Mouse (Mus musculus) brain, embryonic 14.5 days (tissue): ENCODE results near the gene Saxo1. TPM values are rescaled to one million over a fixed set of nuclear protein-coding genes. Genes with fewer than 3 reads are reported as not detected.
A peak's percentile ranks its signal among the peaks of the same experiment; 100 is the strongest.

ENCODE experiments used
- DNase-seq: peaks from one replicate; pipeline ENCODE4 v3.0.0-alpha.2; 2011; ENCODE audit warnings: low read depth
- CTCF ChIP-seq: fragments of 200-500 bp; IDR thresholded peaks from 2 replicates; pipeline ENCODE4 v1.5.1; 2012; ENCODE audit warnings: inconsistent platforms, mild to moderate bottlenecking, moderate library complexity, borderline replicate concordance; ENCODE audit not compliant: insufficient read depth, insufficient read length; ENCODE audit errors: extremely low read depth
- POLR2A ChIP-seq: fragments of 200-500 bp; IDR thresholded peaks from 2 replicates; pipeline ENCODE4 v1.6.1; 2012; ENCODE audit warnings: mild to moderate bottlenecking, inconsistent platforms, borderline replicate concordance; ENCODE audit not compliant: poor library complexity, insufficient read depth, insufficient read length, severe bottlenecking; ENCODE audit errors: extremely low read depth
- polyA plus RNA-seq: library from polyadenylated mRNA; depleted of rRNA; stranded (reverse); fragments of >200 nt; gene quantifications from 2 replicates; pipeline ENCODE4 v1.2.3, GENCODE M21; 2012

The Saxo1 gene
- polyA plus RNA-seq, 1 experiment, result not detected

DNA sequence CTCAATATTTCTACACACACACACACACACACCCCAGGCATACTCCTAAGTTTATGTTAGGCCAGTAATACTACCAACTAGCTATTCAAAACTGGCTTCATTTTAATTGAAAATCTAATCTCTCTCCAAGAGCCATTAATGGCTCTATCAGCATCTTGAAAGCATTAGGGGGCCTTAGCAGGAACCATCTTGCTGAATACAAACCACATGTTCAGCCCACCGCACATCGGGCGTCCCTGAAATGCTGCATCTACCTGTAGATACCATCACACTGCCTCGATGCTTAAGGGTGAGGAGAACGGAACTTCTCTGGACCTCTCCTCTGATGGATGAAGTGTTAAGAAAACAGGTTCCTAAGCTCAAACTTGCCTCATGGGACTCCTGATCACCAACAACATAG lies 93.3 kb downstream of the Saxo1 start:
- TF ChIP-seq CTCF (no peak), POLR2A (no peak)
- no peak for DNase-seq

DNA sequence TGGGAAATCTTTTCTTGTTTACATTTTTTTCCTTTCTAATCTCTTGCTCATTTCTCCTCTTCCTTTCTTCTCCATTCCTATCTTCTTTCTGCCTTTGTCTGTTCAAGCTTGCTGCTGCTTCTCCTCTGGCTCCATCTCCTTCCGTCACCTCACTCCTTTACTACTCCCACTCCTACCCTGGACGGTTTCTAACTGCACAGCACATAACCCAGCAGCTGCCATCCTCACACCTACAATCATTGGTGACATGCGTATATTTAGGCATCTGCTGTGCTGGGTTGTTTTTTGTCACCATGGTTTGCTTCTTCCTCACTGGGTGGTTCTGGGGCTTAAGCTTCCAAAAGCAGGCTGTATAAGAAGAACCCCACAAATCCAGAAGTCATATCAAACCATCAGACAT lies 107.7 kb downstream of the Saxo1 start:
- no peak for DNase-seq
- TF ChIP-seq POLR2A (no peak), CTCF (no peak)

DNA sequence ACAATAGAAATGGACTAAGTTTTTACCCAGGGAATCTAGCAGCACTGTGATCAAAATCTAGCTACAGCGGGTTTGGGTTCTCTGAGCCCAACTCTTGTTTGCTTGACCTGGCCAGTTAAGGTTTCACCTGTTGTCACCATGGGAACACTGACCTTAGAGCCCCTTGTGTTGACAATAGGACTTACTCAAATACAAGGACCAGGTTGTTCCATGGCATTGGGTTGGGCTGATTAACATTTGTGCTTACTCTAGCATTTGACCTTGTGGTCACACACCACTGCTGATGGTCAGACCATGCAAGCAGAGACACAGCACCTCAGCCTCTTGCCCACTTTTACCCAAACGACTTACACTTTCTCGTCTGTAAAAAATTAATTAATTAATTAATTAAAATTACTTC lies 121.8 kb downstream of the Saxo1 start:
- TF ChIP-seq CTCF, result no peak
- no peak for TF ChIP-seq POLR2A
- DNase-seq, result no peak

DNA sequence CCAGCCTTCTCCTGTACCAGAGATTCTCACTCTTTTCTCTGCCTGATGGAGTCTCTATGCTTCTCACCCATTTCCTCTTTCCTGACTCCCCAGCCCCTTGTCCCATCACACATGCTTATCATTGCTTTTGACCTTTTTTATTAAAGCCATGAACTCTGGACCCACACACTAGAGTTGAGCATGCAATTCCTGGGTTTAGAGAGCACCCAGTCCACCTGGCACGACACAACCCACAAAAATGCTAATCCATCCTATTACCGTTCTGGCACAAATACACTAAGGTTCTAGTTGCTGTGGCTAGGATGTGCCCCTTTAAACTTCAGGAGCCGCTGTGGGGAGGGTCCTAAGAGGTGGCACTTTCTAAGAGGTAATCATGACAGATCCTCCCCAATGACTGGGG lies 122.5 kb downstream of the Saxo1 start:
- no peak for DNase-seq
- TF ChIP-seq CTCF, result no peak
- TF ChIP-seq POLR2A, result no peak

DNA sequence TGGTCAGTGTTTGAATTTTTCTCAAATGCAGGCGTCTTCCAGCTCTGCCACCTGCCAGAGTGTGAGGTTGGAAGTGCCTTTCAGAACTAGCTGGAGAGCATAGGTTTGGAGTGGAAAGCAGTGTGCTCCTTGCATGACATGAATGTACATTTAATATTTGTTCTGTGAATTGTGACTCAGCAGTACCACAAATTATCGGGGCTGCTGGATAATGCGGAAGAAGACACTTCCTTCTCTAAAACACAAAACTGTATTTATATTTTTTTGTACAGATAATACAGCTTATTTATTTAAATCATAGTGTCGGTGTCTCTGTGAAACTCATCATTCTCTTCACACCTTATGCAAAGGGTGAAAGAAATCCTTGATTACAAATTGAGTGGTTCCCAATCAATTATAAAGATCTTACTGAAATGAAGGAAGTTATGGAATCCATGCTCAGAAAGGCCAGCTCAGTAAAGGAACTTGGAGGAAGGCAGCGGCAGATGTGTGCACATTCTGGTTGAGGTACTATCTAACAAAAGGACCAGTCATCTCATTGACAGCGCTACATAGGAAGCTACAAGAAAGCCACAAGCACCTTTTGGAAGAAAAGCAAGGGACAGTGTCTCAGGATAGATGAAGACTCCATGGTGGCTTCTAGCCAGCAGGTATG lies 129.9 kb downstream of the Saxo1 start:
- TF ChIP-seq CTCF (no peak), POLR2A (no peak)
- no peak for DNase-seq

DNA sequence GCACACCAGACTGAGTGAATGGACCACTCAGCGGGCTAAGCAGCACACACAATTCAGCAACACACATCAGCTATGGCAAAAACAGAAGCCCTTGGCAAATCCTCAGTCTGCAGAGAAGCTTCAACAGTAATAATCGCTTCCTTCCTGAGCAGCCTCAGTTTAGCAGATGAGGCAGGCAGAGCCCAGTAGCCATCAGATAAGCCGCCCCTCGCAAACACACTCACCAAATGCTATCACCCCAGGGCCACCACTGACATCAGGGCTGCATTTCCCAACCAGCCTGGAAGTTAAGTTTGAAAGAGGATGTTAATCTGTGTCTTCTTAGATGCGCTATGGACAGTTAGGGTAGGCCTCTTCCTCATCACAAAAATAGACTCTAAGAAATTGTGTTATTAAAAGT lies 130.8 kb downstream of the Saxo1 start:
- no peak for DNase-seq
- no peak for TF ChIP-seq CTCF
- no peak for TF ChIP-seq POLR2A

DNA sequence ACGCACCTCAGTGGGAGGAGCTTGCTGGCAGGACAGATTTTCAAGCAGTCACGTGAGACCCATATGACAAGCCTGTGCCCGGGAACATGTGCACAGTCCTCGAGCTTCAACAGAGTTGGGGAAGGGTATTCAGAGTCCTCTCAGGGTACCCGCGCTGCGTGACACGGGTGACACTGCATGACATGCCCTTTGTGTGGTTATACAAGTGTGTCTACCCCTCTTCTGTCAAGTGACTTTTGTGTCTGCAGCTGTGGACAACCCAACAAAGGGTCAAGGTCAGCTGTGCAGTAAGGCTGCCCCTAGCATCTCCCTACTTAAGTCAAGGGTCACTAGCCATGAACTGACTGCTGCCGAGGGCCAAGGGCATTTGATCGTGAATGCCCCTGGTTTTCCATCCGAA lies 131.6 kb downstream of the Saxo1 start:
- DNase-seq, result no peak

DNA sequence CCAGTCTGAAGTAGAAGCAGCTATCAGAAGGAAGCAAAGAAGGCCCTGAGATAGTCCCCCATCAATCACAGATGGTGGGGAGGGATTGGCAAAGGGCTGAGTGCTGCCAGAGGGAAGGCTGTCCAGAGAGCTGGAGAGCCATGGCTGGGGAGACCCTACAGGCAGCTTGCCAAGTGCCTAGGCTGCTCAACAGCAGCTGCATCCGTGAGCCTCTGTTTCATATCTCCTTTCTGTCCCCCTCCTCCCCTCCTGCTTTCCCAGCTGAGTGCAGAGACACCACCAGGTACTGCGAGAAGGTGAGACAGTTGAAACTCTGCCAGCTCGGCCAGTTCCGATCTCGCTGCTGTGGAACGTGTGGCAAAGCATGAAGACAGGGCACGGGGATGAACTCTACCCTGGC lies 132.5 kb downstream of the Saxo1 start:
- TF ChIP-seq POLR2A (no peak), CTCF (no peak)
- DNase-seq, result peak; percentile 34

More for the DNA sequence above, 131.6 kb downstream of the Saxo1 start:
- TF ChIP-seq POLR2A (no peak), CTCF (no peak)

DNA sequence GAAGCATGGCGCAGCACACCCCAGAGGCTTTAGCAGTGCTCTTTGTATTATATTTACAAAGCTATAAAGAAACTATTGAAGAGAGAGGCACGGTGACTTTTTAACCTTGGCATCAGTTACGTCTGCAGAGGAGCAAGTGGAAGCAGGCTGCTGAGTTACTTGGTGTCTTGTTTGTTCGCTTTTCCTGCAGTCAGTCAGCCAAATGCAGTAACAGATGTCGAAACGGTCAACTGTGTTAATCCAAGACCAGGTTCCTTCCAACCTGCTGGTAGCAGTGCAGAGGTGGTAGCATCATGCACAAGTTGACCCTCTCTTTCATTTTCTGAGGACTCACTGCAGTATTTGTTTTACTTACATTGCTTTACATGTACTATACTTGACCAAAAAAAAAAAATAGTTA lies 135.5 kb downstream of the Saxo1 start:
- TF ChIP-seq CTCF (no peak), POLR2A (no peak)
- DNase-seq, result no peak

DNA sequence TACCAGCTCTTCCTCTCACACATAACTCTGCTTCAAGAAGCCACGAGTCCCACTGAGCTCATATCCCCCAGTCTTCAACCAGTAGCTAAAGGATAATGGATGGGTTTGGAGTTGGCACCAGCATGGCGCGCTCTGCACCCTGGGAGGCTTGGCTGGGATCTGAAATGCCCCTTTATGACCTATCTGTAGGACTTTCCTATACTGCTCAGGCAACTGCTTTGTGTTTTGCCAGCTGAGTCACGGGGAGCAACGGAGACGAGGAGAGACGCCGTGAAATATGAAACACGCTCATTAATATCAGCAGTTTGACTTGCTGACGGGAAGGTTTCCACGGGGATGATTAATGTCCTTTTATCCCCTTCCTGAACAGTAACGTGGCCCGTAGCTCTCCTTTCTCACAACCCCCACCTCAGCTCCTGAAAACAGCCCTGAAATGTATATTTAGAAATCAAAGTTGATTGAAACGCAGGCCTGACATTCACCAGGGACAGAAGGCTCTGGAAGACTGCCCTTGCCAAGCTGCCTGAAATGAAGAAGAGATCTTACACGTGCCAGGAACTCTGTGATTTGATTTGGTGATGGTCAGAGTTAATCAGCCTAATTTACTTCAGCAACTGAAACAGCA lies 141.6 kb downstream of the Saxo1 start:
- TF ChIP-seq POLR2A (no peak), CTCF (no peak)
- peak; percentile 36 for DNase-seq

DNA sequence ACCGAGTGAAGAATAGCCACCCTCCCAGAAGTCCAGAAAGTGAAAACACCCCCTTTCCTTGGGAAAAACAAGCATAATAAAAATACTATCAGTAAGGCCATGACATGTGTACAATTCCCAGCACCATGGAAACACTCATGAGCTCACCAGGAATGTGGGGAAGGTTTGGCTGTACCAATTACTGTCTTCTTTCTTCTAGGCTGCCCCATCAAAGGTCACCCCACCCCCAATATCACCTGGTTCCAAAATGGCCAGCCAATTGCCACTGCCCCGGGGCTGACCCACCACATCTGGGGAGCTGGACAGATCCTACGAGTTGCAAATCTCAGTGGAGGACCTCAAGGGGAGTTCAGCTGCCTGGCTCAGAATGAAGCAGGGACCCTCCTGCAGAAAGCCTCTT lies 144.7 kb downstream of the Saxo1 start:
- DNase-seq, result no peak
- no peak for TF ChIP-seq POLR2A
- TF ChIP-seq CTCF, result no peak

DNA sequence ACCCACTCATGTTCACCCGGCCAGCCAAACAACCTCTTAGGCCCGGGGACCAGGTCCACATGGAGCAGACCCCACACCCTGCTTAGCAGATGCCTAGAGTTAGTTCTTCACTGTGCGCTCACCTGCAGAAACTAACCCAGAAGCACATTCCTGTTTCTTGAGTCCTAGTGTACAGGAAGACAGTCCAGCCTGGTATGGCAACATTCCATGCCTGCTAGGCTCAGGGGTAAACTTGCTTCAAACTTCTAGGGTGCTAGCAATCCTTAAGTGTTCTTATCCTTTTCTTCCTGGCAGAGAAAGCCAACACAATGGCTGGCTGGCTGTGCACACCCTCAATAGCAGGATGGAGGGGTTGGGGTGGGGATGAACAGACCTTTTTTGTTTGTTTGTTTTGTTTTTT lies 147.2 kb downstream of the Saxo1 start:
- TF ChIP-seq CTCF, result no peak
- no peak for TF ChIP-seq POLR2A
- no peak for DNase-seq
